In the genomic region with DNA sequence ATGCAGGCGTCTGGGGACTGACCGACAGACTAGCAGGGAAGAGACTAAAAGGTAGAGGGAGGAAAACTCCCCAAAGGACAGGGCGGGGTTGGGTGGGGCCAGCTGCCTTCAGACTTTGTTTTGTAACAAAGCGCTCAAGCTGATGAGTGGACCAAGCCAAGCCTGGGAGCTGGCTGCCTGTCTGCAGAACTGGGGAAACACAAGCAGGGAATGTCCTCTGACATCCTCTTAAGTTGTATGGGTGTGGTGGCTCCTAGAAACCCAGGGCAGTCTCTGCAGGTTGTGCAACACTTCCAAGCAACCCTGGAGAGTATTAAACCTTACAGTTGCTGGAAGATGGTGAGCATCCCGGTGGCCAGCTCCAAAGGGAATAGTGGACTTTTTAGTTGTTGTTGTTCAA, we compare ENCODE assay signal across 9 mouse cellular contexts. TPM values are rescaled to one million over a fixed set of nuclear protein-coding genes. Genes with fewer than 3 reads are reported as not detected.
A peak's percentile ranks its signal among the peaks of the same experiment; 100 is the strongest.
DNase-seq lines count a peak whose midpoint lies in the region; ATAC-seq and TF ChIP-seq lines count a peak whose summit lies in the region.
"Had no signal": no experiment of that assay in that cellular context is flagged by ENCODE, and none has a peak within 500 bp of the region (broad histone marks: within the 10 kb centered on the region; RNA-seq: fewer than 3 reads in every experiment).

No protein-coding gene starts in this region.

- H3K9me3 ChIP-seq in limb, embryonic 12.5 days = no peaks in the 10 kb centered on the region

- no peaks in the 10 kb centered on the region for H3K36me3 ChIP-seq in kidney, adult 2 months (ENCODE audit: control insufficient read depth, insufficient read depth, low read length)
- no peaks in the 10 kb centered on the region for H3K36me3 ChIP-seq in limb, embryonic 12.5 days

- TF ChIP-seq CTCF in kidney, adult 2 months (conservative IDR thresholded peaks at IDR 0.05; ENCODE audit: insufficient read depth, insufficient read length, low read depth, low read length) = no peak
- TF ChIP-seq CTCF in embryonic fibroblast, embryonic 13.5 days (IDR thresholded peaks at IDR 0.05; ENCODE audit: borderline replicate concordance, insufficient read depth, low read length) = no peak

- H3K4me1 ChIP-seq in kidney, adult 2 months (ENCODE audit: control insufficient read depth, insufficient read depth, low read length) = peaks cover 4% of the 10 kb centered on the region
- H3K4me1 ChIP-seq in embryonic fibroblast, embryonic 13.5 days (ENCODE audit: control insufficient read depth, insufficient read depth, low read length) = peaks cover 3% of the 10 kb centered on the region
- peaks cover 36% of the 10 kb centered on the region for H3K4me1 ChIP-seq in limb, embryonic 12.5 days (replicated peaks)

- no peak for TF ChIP-seq POLR2A in kidney, adult 2 months (IDR thresholded peaks at IDR 0.05; ENCODE audit: low read depth, low read length)
- TF ChIP-seq POLR2A in embryonic fibroblast, embryonic 13.5 days (IDR thresholded peaks at IDR 0.05; ENCODE audit: low read depth, low read length) = no peak

- peak overlapping the region; percentile 70 for H3K27ac ChIP-seq in kidney, adult 2 months (ENCODE audit: insufficient read depth, low read depth, low read length)
- no peak overlapping the region for H3K27ac ChIP-seq in embryonic fibroblast, embryonic 13.5 days (ENCODE audit: insufficient read depth, low read length)
- H3K27ac ChIP-seq in limb, embryonic 12.5 days = no peak overlapping the region

- DNase-seq in kidney, adult 2 months = no peak
- no peak for DNase-seq in kidney, adult 9 months
- DNase-seq in thymus, postnatal 36 days = no peak
- no peak for DNase-seq in thymus, postnatal 0 days (ENCODE audit: low spot score)
- no peak for DNase-seq in cerebellum, postnatal 25 days

- peak overlapping the region; percentile 92 for H3K4me2 ChIP-seq in limb, embryonic 12.5 days

- H3K9ac ChIP-seq in limb, embryonic 12.5 days (replicated peaks) = no peak overlapping the region

- peak overlapping the region; percentile 82 for H3K4me3 ChIP-seq in kidney, adult 2 months (ENCODE audit: insufficient read depth, low read depth, low read length)
- H3K4me3 ChIP-seq in embryonic fibroblast, embryonic 13.5 days (ENCODE audit: insufficient read depth, low read length) = peak overlapping the region; percentile 87
- peak overlapping the region; percentile 65 for H3K4me3 ChIP-seq in limb, embryonic 12.5 days (replicated peaks)

- 49% methylated on average over 5 of the region's 5 CpGs for WGBS in kidney, adult 2 months
- WGBS in limb, embryonic 12.5 days = 43% methylated on average over 5 of the region's 5 CpGs

- no peaks in the 10 kb centered on the region for H3K27me3 ChIP-seq in kidney, adult 2 months (replicated peaks; ENCODE audit: control insufficient read depth, insufficient read depth, low read length)
- peaks cover 38% of the 10 kb centered on the region for H3K27me3 ChIP-seq in limb, embryonic 12.5 days
- H3K27me3 ChIP-seq: Patski had no signal

- no peak for ATAC-seq in limb, embryonic 12.5 days (ENCODE audit: insufficient number of reproducible peaks, insufficient read depth, low FRiP score, low TSS enrichment, low read depth)
- 0 out of 2 replicates have a peak, but pooled peaks have one; percentile 18 for ATAC-seq in monocyte, adult 5-6 weeks (replicated peaks; ENCODE audit: insufficient number of reproducible peaks, low FRiP score, low TSS enrichment, poor library complexity, severe bottlenecking)
- ATAC-seq: Patski had no signal

RNA-seq across cellular contexts. Expression of a gene that starts 1.4 kb away (rescaled TPM):
- 138 and 140 TPM in 2 replicates for polyA plus RNA-seq in kidney, adult 2 months (2012; rRNA removed)
- polyA plus RNA-seq in embryonic fibroblast, embryonic 13.5 days (2011; ENCODE audit: insufficient read length, low read depth, missing spikeins) = 170 and 246 TPM in 2 replicates
- 65.5 and 71.0 TPM in 2 replicates for polyA plus RNA-seq in limb, embryonic 12.5 days (2016; fragmentation: Nextera tagmentation; extraction: Ambion mirVana)
- 490 to 606 TPM (median 578 TPM) in 3 replicates for total RNA-seq in monocyte, adult 5-6 weeks (2017)
- polyA plus RNA-seq in thymus, postnatal 0 days (2015; fragmentation: Nextera tagmentation; extraction: Ambion mirVana) = 85.6 and 85.9 TPM in 2 replicates

RNA-seq across cellular contexts. Expression of a gene that starts 53.4 kb away (rescaled TPM):
- polyA plus RNA-seq in kidney, adult 2 months (2012; rRNA removed) = 14.6 and 16.8 TPM in 2 replicates
- 0.15 TPM in 1 of 2 replicates, not detected in the other for polyA plus RNA-seq in embryonic fibroblast, embryonic 13.5 days (2011; ENCODE audit: insufficient read length, low read depth, missing spikeins)
- polyA plus RNA-seq in limb, embryonic 12.5 days (2016; fragmentation: Nextera tagmentation; extraction: Ambion mirVana) = 2.9 and 5.1 TPM in 2 replicates
- 6.4 to 37.1 TPM (median 9.9 TPM) in 3 replicates for total RNA-seq in monocyte, adult 5-6 weeks (2017)
- 4.2 and 5.1 TPM in 2 replicates for polyA plus RNA-seq in thymus, postnatal 0 days (2015; fragmentation: Nextera tagmentation; extraction: Ambion mirVana)
